ENCODE assay signal across 12 mouse cellular contexts in genomic region chr3:18787531-18788176, GRCm38 (mm10).
DNase-seq lines count a peak whose midpoint lies in the region; ATAC-seq lines count a peak whose summit lies in the region.
"Had no signal": no experiment of that assay in that cellular context is flagged by ENCODE, and none has a peak within 500 bp of the region (broad histone marks: within the 10 kb centered on the region; RNA-seq: fewer than 3 reads in every experiment).

No protein-coding gene starts in this region.

- H3K27ac ChIP-seq in heart, embryonic 14.5 days (replicated peaks in 1 of 2; ENCODE audit: control insufficient read depth in 1 of 2, insufficient read depth in 1 of 2, low read depth in 2 of 2, low read length in 2 of 2), result 0 out of 4 replicates have a peak overlapping the region, but pooled peaks have one; percentile 27 to 41
- peak overlapping the region; percentile 61 for H3K27ac ChIP-seq in kidney, embryonic 16.5 days (ENCODE audit: low read length)
- H3K27ac ChIP-seq: forebrain, embryonic 12.5 days; macrophage had no signal

- intact Hi-C loops in heart, postnatal 25 days (cut with DNase I), result no loop called here

- ATAC-seq in heart, embryonic 14.5 days (ENCODE audit: insufficient number of reproducible peaks, insufficient read depth, low FRiP score, low read depth), result no peak
- ATAC-seq in kidney, embryonic 16.5 days (ENCODE audit: low FRiP score, low TSS enrichment), result peak; percentile 54; the same call in 1 of the 2 replicates
- ATAC-seq: CD4-positive, CD25-positive, alpha-beta regulatory T cell, adult 4 months had no signal

- DNase-seq in heart, postnatal 25 days (ENCODE audit: low spot score), result no peak
- DNase-seq in adrenal gland, postnatal 36 days, result peak; percentile 6 to 9
- DNase-seq in cerebellum, adult 9-11 months, result peak; percentile 4
- no peak for DNase-seq in thymus, postnatal 4 days
- DNase-seq in frontal cortex, postnatal 25 days (ENCODE audit: low spot score in 2 of 2), result no peak
- DNase-seq: liver; right cerebral cortex, postnatal 14 days had no signal

- H3K9me3 ChIP-seq in heart, embryonic 14.5 days (ENCODE audit: control insufficient read depth, low read length), result no peaks in the 10 kb centered on the region
- no peaks in the 10 kb centered on the region for H3K9me3 ChIP-seq in kidney, embryonic 16.5 days (ENCODE audit: low read length)
- H3K9me3 ChIP-seq: forebrain, embryonic 12.5 days had no signal

- no peak overlapping the region for H3K9ac ChIP-seq in heart, embryonic 14.5 days (ENCODE audit: low read length)
- H3K9ac ChIP-seq in kidney, embryonic 16.5 days (replicated peaks; ENCODE audit: low read length), result no peak overlapping the region
- H3K9ac ChIP-seq: forebrain, embryonic 12.5 days had no signal

- H3K4me3 ChIP-seq in heart, embryonic 14.5 days (ENCODE audit: control insufficient read depth in 1 of 2, insufficient read depth in 1 of 2, low read depth in 1 of 2, low read length in 2 of 2), result no peak overlapping the region
- no peak overlapping the region for H3K4me3 ChIP-seq in kidney, embryonic 16.5 days (ENCODE audit: low read length)
- H3K4me3 ChIP-seq: forebrain, embryonic 12.5 days had no signal

- WGBS in heart, embryonic 14.5 days, result 55% methylated on average over 8 of the region's 8 CpGs
- WGBS in kidney, embryonic 16.5 days, result 45% methylated on average over 8 of the region's 8 CpGs

- no peaks in the 10 kb centered on the region; a peak in 1 of 4 replicates for H3K4me1 ChIP-seq in heart, embryonic 14.5 days (ENCODE audit: control insufficient read depth in 2 of 2, insufficient read depth in 2 of 2, low read length in 2 of 2)
- H3K4me1 ChIP-seq in kidney, embryonic 16.5 days (ENCODE audit: insufficient read depth, low read length), result peaks cover 3% of the 10 kb centered on the region; the same call in 1 of the 2 replicates
- H3K4me1 ChIP-seq: forebrain, embryonic 12.5 days had no signal

- H3K4me2 ChIP-seq in heart, embryonic 14.5 days (ENCODE audit: low read length), result no peak overlapping the region
- no peak overlapping the region for H3K4me2 ChIP-seq in kidney, embryonic 16.5 days (replicated peaks; ENCODE audit: low read depth, low read length)
- H3K4me2 ChIP-seq: forebrain, embryonic 12.5 days had no signal

- no peaks in the 10 kb centered on the region for H3K27me3 ChIP-seq in heart, embryonic 14.5 days (ENCODE audit: control insufficient read depth, insufficient read depth, low read length)
- H3K27me3 ChIP-seq in kidney, embryonic 16.5 days (ENCODE audit: insufficient read depth, low read length), result no peaks in the 10 kb centered on the region
- H3K27me3 ChIP-seq: forebrain, embryonic 12.5 days had no signal

- no peaks in the 10 kb centered on the region for H3K36me3 ChIP-seq in heart, embryonic 14.5 days (ENCODE audit: control insufficient read depth, insufficient read depth, low read length)
- no peaks in the 10 kb centered on the region for H3K36me3 ChIP-seq in kidney, embryonic 16.5 days (ENCODE audit: insufficient read depth, low read length)
- H3K36me3 ChIP-seq: forebrain, embryonic 12.5 days had no signal

Comparison
In these comparisons a context has a peak if more than half of its experiments do, and no peak if none do; other contexts are left out.
1. DNase-seq: peak in adrenal gland, postnatal 36 days (2 of 2) and cerebellum, adult 9-11 months (single experiment); none in heart, postnatal 25 days (single experiment), thymus, postnatal 4 days (single experiment) and frontal cortex, postnatal 25 days (0 of 2).